Mouse (Mus musculus) liver, postnatal 0 days (tissue): ENCODE data around the gene Clic4.

ENCODE experiments used
- CTCF ChIP-seq: sonication (generic); IDR thresholded peaks from 2 replicates; pipeline ENCODE4 v1.5.1; 2016; ENCODE audit warnings: antibody characterized with exemption, low read depth
- EP300 ChIP-seq: IDR thresholded peaks from 2 replicates; pipeline ENCODE4 v1.6.1; 2016; ENCODE audit warnings: antibody characterized with exemption, low read depth, mild to moderate bottlenecking

DNA sequence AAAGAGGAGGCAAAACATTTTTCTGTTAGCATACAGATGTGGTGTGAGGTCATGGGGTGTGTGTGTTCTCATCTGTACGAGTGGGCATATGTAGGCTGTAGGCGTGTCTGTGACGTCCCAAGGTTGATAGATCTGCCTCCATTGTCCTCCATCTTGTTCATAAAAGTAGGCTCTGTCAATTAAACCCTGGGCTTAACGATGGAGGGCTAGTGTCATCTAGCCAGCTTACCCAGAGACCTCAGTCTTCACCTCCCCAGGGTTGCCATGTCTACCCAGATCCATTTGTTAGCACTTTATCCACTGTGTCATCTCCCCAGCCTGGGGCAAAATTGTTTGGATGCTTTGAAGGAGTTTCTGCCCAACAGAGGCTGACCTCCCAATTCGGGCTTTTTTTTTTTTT is 67.9 kb downstream of the Clic4 start:
- TF ChIP-seq CTCF (no peak), EP300 (no peak)
